Mouse (Mus musculus) midbrain, embryonic 10.5 days (tissue): ENCODE measurements around the gene Gm14459. TPM values are rescaled to one million over a fixed set of nuclear protein-coding genes. Genes with fewer than 3 reads are reported as not detected.
"Not testable (repeated sequence)": the region's sequence is repeated elsewhere in the genome, so short reads cannot be mapped to it uniquely, and the experiment has no call there.

Experiments used
- DNase-seq: peaks from one replicate; pipeline ENCODE4 v3.0.0-alpha.2; 2017; ENCODE audit warnings: low spot score
- H3K27ac ChIP-seq: fragments of 300-500 bp; sonication (generic); replicated peaks from 2 replicates; pipeline ENCODE4 v1.5.1; 2016; ENCODE audit warnings: mild to moderate bottlenecking
- H3K27me3 ChIP-seq: fragments of 300-500 bp; sonication (generic); 2 replicates; pipeline ENCODE4 v1.6.1; 2016; ENCODE audit warnings: low read depth, mild to moderate bottlenecking; ENCODE audit not compliant: poor library complexity, severe bottlenecking
- H3K36me3 ChIP-seq: fragments of 300-500 bp; sonication (generic); 2 replicates; pipeline ENCODE4 v1.6.1; 2016; ENCODE audit warnings: mild to moderate bottlenecking, moderate library complexity
- H3K4me1 ChIP-seq: fragments of 300-500 bp; sonication (generic); 2 replicates; pipeline ENCODE4 v1.6.1; 2016
- H3K4me3 ChIP-seq: fragments of 300-500 bp; sonication (generic); 2 replicates; pipeline ENCODE4 v1.5.1; 2016; ENCODE audit warnings: mild to moderate bottlenecking, moderate library complexity
- H3K9me3 ChIP-seq: fragments of 300-500 bp; sonication (generic); replicated peaks from 2 replicates; pipeline ENCODE4 v1.6.1; 2016; ENCODE audit warnings: mild to moderate bottlenecking
- WGBS: fragments of 180-500 bp; shearing (Covaris S2); methylation state at CpG from one replicate; pipeline ENCODE4 v1.1.7; 2016; 5-methylcytosine and 5-hydroxymethylcytosine counted together
- polyA plus RNA-seq: library from polyadenylated mRNA; unstranded; fragments of >200 nt; fragmentation: Nextera tagmentation; extraction: Ambion mirVana; gene quantifications from 2 replicates; pipeline ENCODE4 v1.2.1, GENCODE M21; 2016

Gm14459 gene
- polyA plus RNA-seq = not detected in 2 replicates

DNA sequence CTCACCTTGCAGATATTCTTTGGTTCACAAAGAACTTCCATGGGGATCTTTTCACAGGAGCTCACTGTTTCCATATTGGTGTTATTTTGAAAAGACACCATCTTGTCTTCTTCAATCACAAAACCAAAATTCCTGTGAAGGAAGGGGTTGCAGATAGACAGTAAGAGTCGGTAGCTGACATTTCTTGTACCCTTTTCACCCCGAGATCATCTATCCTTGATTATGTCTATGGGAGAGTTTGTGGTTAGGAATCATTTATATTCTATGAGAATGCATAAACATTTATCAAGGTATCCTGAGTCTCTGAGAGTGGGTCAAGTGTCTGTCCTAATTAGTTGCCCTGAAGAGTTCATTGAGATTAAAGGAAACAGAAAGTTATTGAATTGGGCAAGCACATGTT lies at the start of gene Gm14459:
Gene Gm14459, minus strand, starts transcription at position 101 of the 400 bp plus-strand sequence.
- Histone ChIP-seq H3K4me1 (no peaks in the 10 kb centered on the region), H3K4me3 (no peak within 1 kb of the TSS), H3K27ac (no peak within 1 kb of the TSS), H3K27me3 (no peaks in the 10 kb centered on the region), H3K9me3 (peaks cover 14% of the 10 kb centered on the region), H3K36me3 (no peaks in the 10 kb centered on the region)
- whole genome bisulfite sequencing = 93% methylated on average over 2 of the region's 2 CpGs
- no peak for DNase-seq

DNA sequence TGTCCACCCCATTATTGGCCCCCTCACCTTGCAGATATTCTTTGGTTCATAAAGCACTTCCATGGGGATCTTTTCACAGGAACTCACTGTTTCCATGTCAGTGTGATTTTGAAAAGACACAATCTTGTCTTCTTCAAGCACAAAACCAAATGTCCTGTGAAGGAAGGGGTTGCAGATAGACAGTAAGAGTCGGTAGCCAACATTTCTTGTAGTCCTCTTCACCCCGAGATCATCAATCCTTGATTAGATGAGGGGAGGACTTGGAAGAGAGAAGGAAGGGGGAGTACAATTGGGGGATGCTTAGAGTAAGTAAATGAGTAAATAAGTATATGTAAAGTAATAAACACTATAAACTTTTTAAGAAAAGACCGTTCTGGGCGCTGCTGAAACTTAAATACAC lies 23.4 kb upstream of the Gm14459 start, which contains the start of gene Ssxb6:
Gene Ssxb6, minus strand, starts transcription at position 101 of the 400 bp plus-strand sequence.
- not testable (repeated sequence) for H3K36me3 ChIP-seq, H3K27me3 ChIP-seq, H3K4me1 ChIP-seq, H3K9me3 ChIP-seq, H3K4me3 ChIP-seq, H3K27ac ChIP-seq, DNase-seq
- 73% methylated on average over 4 of the region's 4 CpGs for WGBS

Other genes starting within 250 kb of the Gm14459 start
- not detected in 2 replicates for gene Ssxb10, start 197.5 kb downstream of the Gm14459 start, polyA plus RNA-seq
- gene Ssxb9, start 158.0 kb downstream of the Gm14459 start, polyA plus RNA-seq = not detected in 2 replicates
- gene Ssxb1, start 111.6 kb downstream of the Gm14459 start, polyA plus RNA-seq = not detected in 2 replicates
- gene Ssxb2, start 63.2 kb downstream of the Gm14459 start, polyA plus RNA-seq = not detected in 2 replicates
- gene Ssxb6, start 23.3 kb upstream of the Gm14459 start, polyA plus RNA-seq = not detected in 2 replicates
- not detected in 2 replicates for gene Ssxb3, start 66.9 kb upstream of the Gm14459 start, polyA plus RNA-seq
- gene Ssxb8, start 165.9 kb upstream of the Gm14459 start, polyA plus RNA-seq = not detected in 2 replicates
- gene Ssx9, start 223.5 kb upstream of the Gm14459 start, polyA plus RNA-seq = not detected in 2 replicates